Mouse (Mus musculus) hindbrain, embryonic 11.5 days (tissue): ENCODE results near the gene Thbs2. TPM values are rescaled to one million over a fixed set of nuclear protein-coding genes. Genes with fewer than 3 reads are reported as not detected.

Experiments
- ATAC-seq: fragments of 200-750 bp; cut with Nextera tagmentation; 2 replicates; pipeline ENCODE4 v1.8.0; 2017; ENCODE audit warnings: mild to moderate bottlenecking, moderate TSS enrichment, moderate library complexity; ENCODE audit not compliant: low FRiP score
- DNase-seq: peaks from one replicate; pipeline ENCODE4 v3.0.0-alpha.2; 2015; ENCODE audit warnings: low spot score
- H3K27ac ChIP-seq: fragments of 300-500 bp; sonication (generic); 2 replicates; pipeline ENCODE4 v1.5.1; 2014; ENCODE audit warnings: mild to moderate bottlenecking, low read depth, low read length
- H3K27me3 ChIP-seq: fragments of 300-500 bp; sonication (generic); 2 replicates; pipeline ENCODE4 v1.6.1; 2014; ENCODE audit warnings: mild to moderate bottlenecking, low read length, moderate library complexity, mixed read lengths; ENCODE audit not compliant: control insufficient read depth, insufficient read depth
- H3K36me3 ChIP-seq: fragments of 300-500 bp; sonication (generic); 2 replicates; pipeline ENCODE4 v1.6.1; 2014; ENCODE audit warnings: mild to moderate bottlenecking, low read length, moderate library complexity, mixed read lengths; ENCODE audit not compliant: control insufficient read depth, insufficient read depth
- H3K4me1 ChIP-seq: fragments of 300-500 bp; sonication (generic); replicated peaks from 2 replicates; pipeline ENCODE4 v1.6.1; 2014; ENCODE audit warnings: low read length, mixed read lengths; ENCODE audit not compliant: control insufficient read depth, insufficient read depth
- H3K4me2 ChIP-seq: fragments of 300-500 bp; sonication (generic); replicated peaks from 2 replicates; pipeline ENCODE4 v1.6.1; 2014; ENCODE audit warnings: mild to moderate bottlenecking, low read depth, low read length
- H3K4me3 ChIP-seq: fragments of 300-500 bp; sonication (generic); 2 replicates; pipeline ENCODE4 v1.5.1; 2014; ENCODE audit warnings: low read depth, low read length
- H3K9ac ChIP-seq: fragments of 300-500 bp; sonication (generic); 2 replicates; pipeline ENCODE4 v1.6.1; 2014; ENCODE audit warnings: low read depth, low read length
- H3K9me3 ChIP-seq: fragments of 300-500 bp; sonication (generic); 2 replicates; pipeline ENCODE4 v1.6.1; 2016; ENCODE audit warnings: low read length; ENCODE audit not compliant: control insufficient read depth
- WGBS: fragments of 180-500 bp; shearing (Covaris S2); extraction: QIAGEN DNeasy Blood & Tissue Kit; methylation state at CpG from one replicate; pipeline ENCODE4 v1.1.7; 2014; 5-methylcytosine and 5-hydroxymethylcytosine counted together
- polyA plus RNA-seq: library from polyadenylated mRNA; unstranded; fragments of >200 nt; fragmentation: Nextera tagmentation; extraction: Ambion mirVana; gene quantifications from 2 replicates; pipeline ENCODE4 v1.2.1, GENCODE M21; 2014

Gene Thbs2
- polyA plus RNA-seq, 1 experiment from 2014 or later, result 8.0 TPM

- H3K4me3 ChIP-seq, result no peak overlapping the region
- 75% methylated on average over 6 of the region's 6 CpGs for WGBS
- 0 out of 2 replicates have a peak, but pooled peaks cover 6% of the 10 kb centered on the region for H3K4me1 ChIP-seq
- no peaks in the 10 kb centered on the region for H3K36me3 ChIP-seq
- H3K27ac ChIP-seq, result no peak overlapping the region
- H3K27me3 ChIP-seq, result no peaks in the 10 kb centered on the region
- no peak for DNase-seq
- H3K4me2 ChIP-seq, result no peak overlapping the region
- ATAC-seq, result no peak
- no peak overlapping the region for H3K9ac ChIP-seq
- H3K9me3 ChIP-seq, result no peaks in the 10 kb centered on the region
Observed at GRCm38 (mm10) chr17:14691901-14692300, 2.1 kb downstream of the Thbs2 start.

GRCm38 (mm10) chr17:14691197-14691596, 2.8 kb downstream of the Thbs2 start:
- no peaks in the 10 kb centered on the region for H3K36me3 ChIP-seq
- 76% methylated on average over 4 of the region's 4 CpGs for WGBS
- ATAC-seq, result no peak

GRCm38 (mm10) chr17:14682836-14683235, 11.2 kb downstream of the Thbs2 start:
- no peaks in the 10 kb centered on the region for H3K36me3 ChIP-seq
- H3K27ac ChIP-seq, result no peak overlapping the region
- H3K4me1 ChIP-seq, result no peaks in the 10 kb centered on the region
- no peak overlapping the region for H3K4me3 ChIP-seq
- H3K4me2 ChIP-seq, result no peak overlapping the region
- 92% methylated on average over 7 of the region's 7 CpGs for WGBS
- no peak overlapping the region for H3K9ac ChIP-seq
- ATAC-seq (no peak), DNase-seq (no peak)
- H3K9me3 ChIP-seq, result no peaks in the 10 kb centered on the region
- H3K27me3 ChIP-seq, result no peaks in the 10 kb centered on the region

More at GRCm38 (mm10) chr17:14691197-14691596, 2.8 kb downstream of the Thbs2 start:
- no peaks in the 10 kb centered on the region for H3K27me3 ChIP-seq
- no peak overlapping the region for H3K4me3 ChIP-seq
- H3K4me1 ChIP-seq, result 0 out of 2 replicates have a peak, but pooled peaks cover 6% of the 10 kb centered on the region
- no peak overlapping the region for H3K4me2 ChIP-seq
- no peak overlapping the region for H3K9ac ChIP-seq
- H3K9me3 ChIP-seq, result no peaks in the 10 kb centered on the region
- no peak overlapping the region for H3K27ac ChIP-seq
- no peak for DNase-seq

- no peaks in the 10 kb centered on the region for H3K27me3 ChIP-seq
- DNase-seq (no peak), ATAC-seq (no peak)
- no peak overlapping the region for H3K4me2 ChIP-seq
- no peaks in the 10 kb centered on the region for H3K9me3 ChIP-seq
- no peak overlapping the region for H3K4me3 ChIP-seq
- H3K9ac ChIP-seq, result no peak overlapping the region
- H3K27ac ChIP-seq, result no peak overlapping the region
- 90% methylated on average over 12 of the region's 12 CpGs for WGBS
- no peaks in the 10 kb centered on the region for H3K36me3 ChIP-seq
- H3K4me1 ChIP-seq, result no peaks in the 10 kb centered on the region
Observed at GRCm38 (mm10) chr17:14681047-14681446, 13.0 kb downstream of the Thbs2 start.

- Histone ChIP-seq H3K27me3 (no peaks in the 10 kb centered on the region), H3K9ac (no peak overlapping the region), H3K36me3 (no peaks in the 10 kb centered on the region), H3K4me2 (no peak overlapping the region), H3K9me3 (no peaks in the 10 kb centered on the region), H3K4me3 (no peak overlapping the region), H3K27ac (no peak overlapping the region), H3K4me1 (no peaks in the 10 kb centered on the region)
- DNase-seq (no peak), ATAC-seq (no peak)
- 81% methylated on average over 8 of the region's 8 CpGs for WGBS
Observed at GRCm38 (mm10) chr17:14677198-14677597, 16.8 kb downstream of the Thbs2 start.

GRCm38 (mm10) chr17:14675517-14675916, 18.5 kb downstream of the Thbs2 start:
- H3K9me3 ChIP-seq, result no peaks in the 10 kb centered on the region
- H3K4me3 ChIP-seq, result no peak overlapping the region
- H3K9ac ChIP-seq, result no peak overlapping the region
- DNase-seq (no peak), ATAC-seq (no peak)
- no peaks in the 10 kb centered on the region for H3K36me3 ChIP-seq
- H3K27ac ChIP-seq, result no peak overlapping the region
- 90% methylated on average over 2 of the region's 2 CpGs for WGBS
- no peaks in the 10 kb centered on the region for H3K27me3 ChIP-seq
- no peak overlapping the region for H3K4me2 ChIP-seq
- no peaks in the 10 kb centered on the region for H3K4me1 ChIP-seq

GRCm38 (mm10) chr17:14672402-14672801, 21.6 kb downstream of the Thbs2 start:
- Histone ChIP-seq H3K4me3 (no peak overlapping the region), H3K4me1 (no peaks in the 10 kb centered on the region), H3K9ac (no peak overlapping the region), H3K9me3 (no peaks in the 10 kb centered on the region), H3K36me3 (no peaks in the 10 kb centered on the region), H3K27ac (no peak overlapping the region), H3K4me2 (no peak overlapping the region), H3K27me3 (no peaks in the 10 kb centered on the region)
- DNase-seq (no peak), ATAC-seq (no peak)
- WGBS, result 38% methylated on average over 5 of the region's 5 CpGs

- Histone ChIP-seq H3K4me3 (no peak overlapping the region), H3K27ac (no peak overlapping the region), H3K4me1 (no peaks in the 10 kb centered on the region), H3K9ac (no peak overlapping the region), H3K9me3 (no peaks in the 10 kb centered on the region), H3K36me3 (no peaks in the 10 kb centered on the region), H3K4me2 (no peak overlapping the region), H3K27me3 (no peaks in the 10 kb centered on the region)
- 84% methylated on average over 4 of the region's 4 CpGs for WGBS
- DNase-seq (no peak), ATAC-seq (no peak)
Observed at GRCm38 (mm10) chr17:14667225-14667624, 26.8 kb downstream of the Thbs2 start.

- H3K27ac ChIP-seq, result no peak overlapping the region
- H3K4me2 ChIP-seq, result no peak overlapping the region
- no peaks in the 10 kb centered on the region for H3K4me1 ChIP-seq
- H3K27me3 ChIP-seq, result no peaks in the 10 kb centered on the region
- H3K9ac ChIP-seq, result no peak overlapping the region
- 90% methylated on average over 2 of the region's 2 CpGs for WGBS
- H3K36me3 ChIP-seq, result no peaks in the 10 kb centered on the region
- no peaks in the 10 kb centered on the region for H3K9me3 ChIP-seq
- no peak for ATAC-seq
- DNase-seq, result no peak
- no peak overlapping the region for H3K4me3 ChIP-seq
Observed at GRCm38 (mm10) chr17:14666451-14666850, 27.6 kb downstream of the Thbs2 start.
